Mouse (Mus musculus): ENCODE measurements around the gene Gse1. TPM values are rescaled to one million over a fixed set of nuclear protein-coding genes. Genes with fewer than 3 reads are reported as not detected.

Gene Gse1
- polyA plus RNA-seq, 1 experiment from 2014 or later: 31.3 TPM

DNA sequence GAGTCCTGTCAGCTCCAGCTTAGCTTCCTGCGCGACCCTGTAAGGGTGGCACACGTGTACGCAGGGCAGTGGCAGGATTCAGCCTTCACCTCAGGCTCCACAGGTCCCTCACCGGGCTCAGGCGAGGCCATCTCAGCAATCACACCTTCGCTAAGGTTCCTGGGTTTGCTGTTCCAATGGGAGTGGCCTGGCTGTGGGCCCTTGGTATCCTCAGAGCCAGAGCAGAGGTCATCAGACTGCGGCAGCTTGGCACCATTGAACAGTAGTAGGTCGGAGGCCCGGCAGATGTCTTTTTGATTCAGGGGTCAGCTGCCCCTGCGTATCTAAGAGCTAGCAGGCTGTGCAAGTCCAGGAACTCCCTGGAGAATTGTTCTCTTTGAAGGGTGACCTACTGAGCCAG is 164.8 kb downstream of the Gse1 start:
- no peaks in the 10 kb centered on the region for H3K36me3 ChIP-seq
- H3K4me1 ChIP-seq: peaks cover 50% of the 10 kb centered on the region
- H3K4me3 ChIP-seq: no peak overlapping the region
- no peaks in the 10 kb centered on the region for H3K9me3 ChIP-seq
- 90% methylated on average over 11 of the region's 11 CpGs for WGBS
- ATAC-seq (replicated peaks): no peak
- H3K4me2 ChIP-seq (replicated peaks): no peak overlapping the region
- H3K9ac ChIP-seq (replicated peaks): no peak overlapping the region
- peak overlapping the region; percentile 72; the same call in 1 of the 2 replicates for H3K27ac ChIP-seq (replicated peaks)
- no peaks in the 10 kb centered on the region for H3K27me3 ChIP-seq

DNA sequence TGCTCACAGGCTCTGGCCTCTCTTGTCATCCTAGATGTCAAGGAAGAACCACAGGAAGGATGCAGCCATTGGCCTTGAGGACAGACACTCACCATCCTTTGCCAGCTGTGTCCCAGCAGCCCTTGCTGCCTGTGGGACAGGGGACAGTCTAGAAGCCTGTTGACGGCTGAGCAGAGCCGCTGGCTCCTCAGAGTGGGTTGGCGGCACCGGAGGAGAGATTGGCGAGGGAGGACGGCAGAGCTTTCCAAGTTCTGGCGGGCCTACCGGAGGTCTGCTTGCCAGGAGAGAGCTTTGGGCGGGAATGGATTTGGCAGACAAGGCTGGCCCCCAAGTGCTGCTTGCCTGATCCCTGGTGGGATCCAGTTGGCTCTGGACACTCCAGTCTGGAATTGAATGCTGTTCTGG is 165.6 kb downstream of the Gse1 start:
- Histone ChIP-seq H3K36me3 (no peaks in the 10 kb centered on the region), H3K4me3 (no peak overlapping the region), H3K4me1 (peaks cover 54% of the 10 kb centered on the region), H3K27ac (replicated peaks) (peak overlapping the region; percentile 72), H3K9me3 (no peaks in the 10 kb centered on the region), H3K4me2 (replicated peaks) (no peak overlapping the region), H3K27me3 (no peaks in the 10 kb centered on the region), H3K9ac (replicated peaks) (no peak overlapping the region)
- ATAC-seq (replicated peaks): peak; percentile 51; the same call in 1 of the 2 replicates
- WGBS: 58% methylated on average over 9 of the region's 9 CpGs

GRCm38 (mm10) chr8:120395892-120396291 is 167.6 kb downstream of the Gse1 start:
- Histone ChIP-seq H3K4me2 (replicated peaks) (no peak overlapping the region), H3K9me3 (no peaks in the 10 kb centered on the region), H3K36me3 (no peaks in the 10 kb centered on the region), H3K4me3 (no peak overlapping the region), H3K27ac (replicated peaks) (no peak overlapping the region), H3K4me1 (peaks cover 69% of the 10 kb centered on the region), H3K9ac (replicated peaks) (no peak overlapping the region), H3K27me3 (no peaks in the 10 kb centered on the region)
- WGBS: 91% methylated on average over 3 of the region's 3 CpGs
- ATAC-seq (replicated peaks): no peak

GRCm38 (mm10) chr8:120396756-120397155 is 168.5 kb downstream of the Gse1 start:
- H3K4me2 ChIP-seq (replicated peaks): no peak overlapping the region
- no peak overlapping the region for H3K9ac ChIP-seq (replicated peaks)
- no peak overlapping the region for H3K4me3 ChIP-seq
- peak overlapping the region; percentile 62; the same call in 1 of the 2 replicates for H3K27ac ChIP-seq (replicated peaks)
- WGBS: 43% methylated on average over 3 of the region's 3 CpGs
- H3K9me3 ChIP-seq: no peaks in the 10 kb centered on the region
- H3K27me3 ChIP-seq: no peaks in the 10 kb centered on the region
- ATAC-seq (replicated peaks): no peak
- H3K36me3 ChIP-seq: no peaks in the 10 kb centered on the region
- peaks cover 66% of the 10 kb centered on the region for H3K4me1 ChIP-seq

DNA sequence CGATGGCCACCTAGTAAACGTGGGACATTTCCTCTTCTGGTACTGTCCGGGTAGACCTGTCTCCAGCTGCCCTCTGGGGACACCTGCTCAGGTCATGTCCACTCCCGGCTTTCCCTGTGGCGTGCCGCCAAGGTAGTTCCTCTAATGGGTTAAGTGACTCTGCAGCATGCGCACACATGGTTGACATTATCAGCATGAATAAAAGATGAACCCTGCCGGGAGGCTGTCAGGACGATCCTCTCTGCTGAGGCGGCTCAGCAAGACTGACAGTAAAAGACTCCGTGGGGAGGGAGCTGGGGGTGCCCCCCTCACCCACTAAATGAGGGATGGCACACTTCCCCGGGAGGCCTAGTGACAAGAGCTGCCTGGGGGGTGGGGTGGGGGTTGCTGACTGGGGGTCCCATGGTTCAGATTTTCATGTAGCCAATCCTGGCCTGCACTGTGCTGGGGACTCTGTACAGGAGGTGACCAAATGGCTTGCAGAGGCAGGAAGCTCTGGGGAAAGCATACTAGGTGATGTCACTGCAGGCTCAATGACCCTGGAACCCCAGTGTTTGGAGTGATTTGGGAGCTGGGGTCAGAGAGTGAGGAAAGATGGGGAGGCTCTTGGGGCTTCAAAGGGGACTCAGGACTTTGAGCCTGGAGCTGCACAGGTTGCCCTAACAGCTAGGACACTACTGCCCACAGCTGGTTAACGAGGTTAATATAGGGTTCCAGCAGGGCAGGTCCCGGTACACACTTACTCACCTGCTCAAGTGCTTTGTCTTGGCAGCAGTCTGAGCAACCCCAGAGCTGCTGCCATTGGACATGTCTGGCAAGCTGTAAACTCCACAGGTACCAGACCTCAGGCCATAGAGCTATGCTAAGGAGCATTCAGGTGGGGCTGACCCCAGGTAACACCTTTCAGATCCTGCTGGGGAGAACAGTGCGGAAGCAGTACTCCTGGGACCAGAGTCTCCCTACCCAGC is 169.5 kb downstream of the Gse1 start:
- Histone ChIP-seq H3K4me1 (peaks cover 57% of the 10 kb centered on the region), H3K36me3 (no peaks in the 10 kb centered on the region), H3K4me2 (replicated peaks) (no peak overlapping the region; the same call in 1 of the 2 replicates), H3K4me3 (no peak overlapping the region), H3K27ac (replicated peaks) (peak overlapping the region; percentile 62), H3K27me3 (no peaks in the 10 kb centered on the region), H3K9ac (replicated peaks) (no peak overlapping the region), H3K9me3 (no peaks in the 10 kb centered on the region)
- 37% methylated on average over 15 of the region's 15 CpGs for WGBS
- ATAC-seq (replicated peaks): peak; percentile 57

DNA sequence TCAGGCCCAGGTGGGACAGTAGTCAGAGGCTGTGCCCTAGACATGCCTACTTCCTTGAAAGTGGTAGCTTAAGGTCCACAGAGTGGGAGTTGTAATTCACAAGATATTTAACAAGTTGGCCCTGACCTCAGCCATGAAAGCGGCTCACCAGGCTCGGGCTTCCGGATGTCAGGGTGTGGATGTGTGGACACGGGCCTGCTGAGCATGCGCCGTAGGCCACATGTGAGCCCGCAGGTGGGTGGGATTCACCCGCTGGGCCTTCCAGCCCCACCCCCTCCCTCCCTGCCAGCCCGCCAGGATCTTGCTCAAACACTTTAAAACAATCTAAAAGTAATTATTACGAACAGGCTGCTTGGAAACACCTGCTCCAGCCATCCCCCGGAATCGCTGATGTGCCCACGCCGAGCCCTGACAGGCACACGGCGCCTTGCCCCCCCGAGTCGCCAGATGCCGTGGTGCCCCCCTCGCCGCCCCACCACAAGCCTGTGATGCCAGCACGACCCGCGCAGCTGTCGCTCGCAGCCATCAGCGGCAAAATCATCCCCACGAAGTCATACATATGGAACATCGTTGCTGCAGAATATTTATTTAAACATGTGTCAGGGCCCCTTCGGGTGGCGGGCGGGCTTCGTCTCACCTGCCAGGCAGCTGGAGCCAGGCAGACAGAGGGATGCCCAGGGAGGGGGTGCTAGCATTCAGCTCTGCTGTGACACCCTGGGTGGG is 171.1 kb downstream of the Gse1 start:
- Histone ChIP-seq H3K4me3 (no peak overlapping the region), H3K36me3 (no peaks in the 10 kb centered on the region), H3K4me1 (peaks cover 45% of the 10 kb centered on the region), H3K27ac (replicated peaks) (peak overlapping the region; percentile 74), H3K9ac (replicated peaks) (no peak overlapping the region), H3K4me2 (replicated peaks) (peak overlapping the region; percentile 20; the same call in 1 of the 2 replicates), H3K27me3 (no peaks in the 10 kb centered on the region), H3K9me3 (no peaks in the 10 kb centered on the region)
- WGBS: 33% methylated on average over 33 of the region's 33 CpGs
- peak; percentile 34; the same call in 1 of the 2 replicates for ATAC-seq (replicated peaks)

DNA sequence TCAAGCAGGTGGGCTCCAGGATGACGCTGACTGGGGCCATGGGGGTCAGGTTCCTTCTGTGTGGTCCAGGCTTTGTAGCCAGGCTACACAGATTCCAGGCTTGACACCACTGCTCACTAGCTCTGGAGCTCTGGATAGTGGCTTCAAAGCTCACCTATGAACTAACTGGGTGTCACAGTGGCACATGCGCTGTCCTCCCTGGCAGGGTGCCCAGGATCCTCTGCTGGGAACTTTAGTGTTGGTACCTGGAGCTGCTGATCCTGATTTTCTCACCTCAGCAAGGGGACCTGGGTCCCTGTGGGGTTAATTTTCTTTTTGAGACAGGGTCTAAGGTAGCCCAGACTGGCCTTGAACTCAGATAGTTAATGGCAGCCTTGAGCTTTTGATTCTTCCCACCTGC is 173.0 kb downstream of the Gse1 start:
- WGBS: 95% methylated on average over 2 of the region's 2 CpGs
- ATAC-seq (replicated peaks): no peak
- H3K27ac ChIP-seq (replicated peaks): no peak overlapping the region
- H3K9me3 ChIP-seq: no peaks in the 10 kb centered on the region
- no peak overlapping the region for H3K4me3 ChIP-seq
- no peaks in the 10 kb centered on the region for H3K27me3 ChIP-seq
- H3K9ac ChIP-seq (replicated peaks): no peak overlapping the region
- H3K36me3 ChIP-seq: no peaks in the 10 kb centered on the region
- no peak overlapping the region for H3K4me2 ChIP-seq (replicated peaks)
- peaks cover 48% of the 10 kb centered on the region for H3K4me1 ChIP-seq

DNA sequence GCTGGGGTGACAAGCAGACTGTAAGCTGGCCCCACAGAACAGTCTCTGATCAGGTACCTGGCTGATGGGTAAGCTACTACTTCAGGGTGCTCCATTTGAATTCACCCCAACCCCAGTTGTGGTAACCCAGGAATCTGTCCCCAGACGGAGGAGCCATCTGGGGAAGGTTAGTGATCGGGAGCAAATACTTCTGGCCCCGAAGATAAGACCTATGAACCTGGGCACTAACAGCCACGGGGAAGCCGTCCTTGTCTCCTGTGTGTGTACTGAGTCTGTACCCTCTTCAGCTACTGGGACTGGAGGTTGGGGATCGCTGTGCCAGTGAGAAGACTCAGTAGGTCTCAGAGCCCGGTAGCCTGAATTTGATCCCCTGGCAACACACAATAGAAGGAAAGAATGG is 173.5 kb downstream of the Gse1 start:
- H3K9me3 ChIP-seq: no peaks in the 10 kb centered on the region
- 90% methylated on average over 7 of the region's 7 CpGs for WGBS
- H3K4me3 ChIP-seq: no peak overlapping the region
- no peaks in the 10 kb centered on the region for H3K27me3 ChIP-seq
- peaks cover 48% of the 10 kb centered on the region for H3K4me1 ChIP-seq
- H3K36me3 ChIP-seq: no peaks in the 10 kb centered on the region
- ATAC-seq (replicated peaks): no peak
- no peak overlapping the region for H3K9ac ChIP-seq (replicated peaks)
- no peak overlapping the region for H3K4me2 ChIP-seq (replicated peaks)
- no peak overlapping the region for H3K27ac ChIP-seq (replicated peaks)

DNA sequence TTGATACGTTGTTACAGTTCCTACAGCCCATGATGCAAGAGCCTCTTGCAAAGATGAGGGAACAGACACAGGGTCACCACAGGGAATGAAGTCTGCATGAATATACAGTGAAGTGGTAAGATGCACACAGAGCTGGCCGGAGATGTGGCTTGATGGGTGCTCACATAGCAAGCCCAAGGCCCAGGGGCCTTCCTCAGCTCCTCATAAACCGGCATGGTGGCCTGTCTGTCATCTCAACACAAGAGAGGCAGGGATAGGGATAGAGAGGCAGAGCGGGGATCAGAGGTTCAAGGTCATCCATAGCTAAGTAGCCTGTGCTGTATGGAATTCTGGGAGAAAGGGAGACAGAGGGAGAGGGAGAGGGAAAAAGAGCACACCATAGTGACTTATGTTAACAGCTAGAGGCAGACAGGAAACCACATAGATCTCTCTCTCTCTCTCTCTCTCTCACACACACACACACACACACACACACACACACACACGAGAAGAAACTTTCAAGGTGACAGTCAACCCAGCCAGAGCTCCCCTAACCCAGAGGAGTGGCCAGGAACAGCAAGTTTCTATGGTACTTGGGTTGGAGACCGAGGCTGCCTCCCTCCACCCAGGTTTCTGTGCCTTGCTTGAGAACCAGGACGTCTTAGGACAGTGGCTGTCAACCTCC is 175.5 kb downstream of the Gse1 start:
- no peaks in the 10 kb centered on the region for H3K36me3 ChIP-seq
- H3K9ac ChIP-seq (replicated peaks): no peak overlapping the region
- H3K27me3 ChIP-seq: no peaks in the 10 kb centered on the region
- no peak overlapping the region for H3K27ac ChIP-seq (replicated peaks)
- H3K4me1 ChIP-seq: peaks cover 44% of the 10 kb centered on the region
- 75% methylated on average over 7 of the region's 7 CpGs for WGBS
- no peak for ATAC-seq (replicated peaks)
- H3K9me3 ChIP-seq: no peaks in the 10 kb centered on the region
- no peak overlapping the region for H3K4me3 ChIP-seq
- H3K4me2 ChIP-seq (replicated peaks): no peak overlapping the region

- Histone ChIP-seq H3K27me3 (no peaks in the 10 kb centered on the region), H3K9ac (replicated peaks) (no peak overlapping the region), H3K4me1 (peaks cover 44% of the 10 kb centered on the region), H3K4me3 (no peak overlapping the region), H3K27ac (replicated peaks) (peak overlapping the region; percentile 76), H3K36me3 (no peaks in the 10 kb centered on the region), H3K9me3 (no peaks in the 10 kb centered on the region), H3K4me2 (replicated peaks) (no peak overlapping the region)
- peak; percentile 57; the same call in 1 of the 2 replicates for ATAC-seq (replicated peaks)
- WGBS: 9% methylated on average over 7 of the region's 7 CpGs
Measured at GRCm38 (mm10) chr8:120404609-120405036, 176.4 kb downstream of the Gse1 start.

GRCm38 (mm10) chr8:120406008-120406632 is 177.9 kb downstream of the Gse1 start:
- H3K4me1 ChIP-seq: peaks cover 51% of the 10 kb centered on the region
- H3K9ac ChIP-seq (replicated peaks): no peak overlapping the region
- no peak overlapping the region for H3K4me2 ChIP-seq (replicated peaks)
- H3K27me3 ChIP-seq: no peaks in the 10 kb centered on the region
- no peak overlapping the region for H3K4me3 ChIP-seq
- 92% methylated on average over 12 of the region's 12 CpGs for WGBS
- no peak overlapping the region for H3K27ac ChIP-seq (replicated peaks)
- no peak for ATAC-seq (replicated peaks)
- H3K9me3 ChIP-seq: no peaks in the 10 kb centered on the region
- no peaks in the 10 kb centered on the region for H3K36me3 ChIP-seq

All from forebrain, embryonic 15.5 days (tissue).